Comparison of ENCODE assay signal across 14 mouse cellular contexts in genomic region chr16:90496930-90497329, GRCm38 (mm10).
DNase-seq lines count a peak whose midpoint lies in the region; TF ChIP-seq lines count a peak whose summit lies in the region.
"Had no signal": no experiment of that assay in that cellular context is flagged by ENCODE, and none has a peak within 500 bp of the region (broad histone marks: within the 10 kb centered on the region; RNA-seq: fewer than 3 reads in every experiment).

No protein-coding gene starts in this region.

- 38% methylated on average over 11 of the region's 11 CpGs for WGBS in limb, embryonic 10.5 days

- H3K27me3 ChIP-seq in limb, embryonic 10.5 days (ENCODE audit: low read depth, poor library complexity, severe bottlenecking) = no peaks in the 10 kb centered on the region
- H3K27me3 ChIP-seq: embryonic facial prominence, embryonic 15.5 days; heart, embryonic 13.5 days had no signal

- peak overlapping the region; percentile 59; the same call in 1 of the 2 replicates for H3K27ac ChIP-seq in left cerebral cortex, adult 2 months
- H3K27ac ChIP-seq in limb, embryonic 10.5 days = 0 out of 2 replicates have a peak overlapping the region, but pooled peaks have one; percentile 28
- H3K27ac ChIP-seq: embryonic facial prominence, embryonic 15.5 days; heart, embryonic 13.5 days; liver, embryonic 14.5 days had no signal

- DNase-seq in left cerebral cortex, adult 2 months (ENCODE audit: extremely low spot score in 1 of 2, low spot score in 2 of 2) = no peak
- no peak for DNase-seq in left cerebral cortex, postnatal 10 days (ENCODE audit: extremely low spot score in 1 of 2, low spot score in 2 of 2)
- peak; percentile 43 for DNase-seq in Muller cell, postnatal 12 days (ENCODE audit: inconsistent ontology term)
- DNase-seq in embryo, embryonic 11 days = peak; percentile 43
- DNase-seq in limb, embryonic 10.5 days (ENCODE audit: low spot score) = no peak
- DNase-seq in heart, postnatal 25 days (ENCODE audit: low spot score) = no peak
- DNase-seq in cerebellum, adult 18-20 months = no peak
- DNase-seq: adrenal gland, postnatal 36 days; cerebellum, adult 11-12 months; kidney, postnatal 14 days; right cerebral cortex, postnatal 4 days had no signal

- no peak for TF ChIP-seq CTCF in left cerebral cortex, adult 2 months (IDR thresholded peaks at IDR 0.05)

- intact Hi-C loops in left cerebral cortex, adult 2 months (cut with DNase I) = loop anchor here (5.0 kb wide), 2 partner anchors 110 to 125 kb away; partner anchors contain the start of gene Hunk
- intact Hi-C loops in left cerebral cortex, postnatal 10 days (cut with DNase I) = no loop called here
- intact Hi-C loops in heart, postnatal 25 days (cut with DNase I) = no loop called here

- no peaks in the 10 kb centered on the region for H3K9me3 ChIP-seq in limb, embryonic 10.5 days (replicated peaks)
- H3K9me3 ChIP-seq: embryonic facial prominence, embryonic 15.5 days; heart, embryonic 13.5 days had no signal

- no peak overlapping the region for H3K4me3 ChIP-seq in left cerebral cortex, adult 2 months
- H3K4me3 ChIP-seq in limb, embryonic 10.5 days = no peak overlapping the region
- H3K4me3 ChIP-seq: embryonic facial prominence, embryonic 15.5 days; heart, embryonic 13.5 days had no signal

- peaks cover 91% of the 10 kb centered on the region for H3K36me3 ChIP-seq in limb, embryonic 10.5 days

- H3K4me1 ChIP-seq in limb, embryonic 10.5 days = peaks cover 14% of the 10 kb centered on the region

Comparison
In these comparisons a context has a peak if more than half of its experiments do, and no peak if none do; other contexts are left out.
1. DNase-seq: peak in Muller cell, postnatal 12 days (single experiment) and embryo, embryonic 11 days (single experiment); none in left cerebral cortex, adult 2 months (0 of 2), left cerebral cortex, postnatal 10 days (0 of 2), limb, embryonic 10.5 days (single experiment), heart, postnatal 25 days (single experiment) and cerebellum, adult 18-20 months (0 of 2).